Mouse (Mus musculus): ENCODE measurements around the gene Rc3h1. TPM values are rescaled to one million over a fixed set of nuclear protein-coding genes. Genes with fewer than 3 reads are reported as not detected.
A peak's percentile ranks its signal among the peaks of the same experiment; 100 is the strongest.

The Rc3h1 gene
- polyA plus RNA-seq, 1 experiment from 2014 or later: 5.9 TPM

DNA sequence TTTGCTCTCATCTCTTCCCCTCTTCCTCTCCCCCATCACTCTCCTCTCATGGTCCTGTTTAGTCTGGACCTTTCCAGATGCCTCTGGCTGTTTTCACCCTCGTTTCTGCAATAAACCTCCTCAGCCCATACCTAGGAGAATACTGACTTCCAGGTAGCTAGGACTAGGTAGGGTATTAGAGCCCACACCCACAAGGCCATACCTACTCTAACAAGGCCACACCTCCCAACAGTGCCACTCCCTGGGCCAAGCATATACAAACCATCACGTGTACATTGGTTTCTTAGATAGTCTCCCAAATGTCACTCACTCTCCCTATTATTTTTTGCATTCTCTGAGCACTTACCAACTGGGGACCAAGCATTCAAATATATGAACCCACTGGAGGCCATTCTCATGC lies 21.2 kb upstream of the Rc3h1 start:
- H3K4me3 ChIP-seq: no peak overlapping the region
- no peaks in the 10 kb centered on the region for H3K4me1 ChIP-seq (replicated peaks)
- no peak overlapping the region for H3K4me2 ChIP-seq
- no peak overlapping the region for H3K9ac ChIP-seq
- no peaks in the 10 kb centered on the region for H3K36me3 ChIP-seq
- no peaks in the 10 kb centered on the region for H3K9me3 ChIP-seq (replicated peaks)
- WGBS: 47% methylated on average over 2 of the region's 2 CpGs
- H3K27me3 ChIP-seq: no peaks in the 10 kb centered on the region
- no peak overlapping the region for H3K27ac ChIP-seq
- no peak for ATAC-seq (replicated peaks; ENCODE audit: insufficient number of reproducible peaks, insufficient read depth, low FRiP score, low read depth)

GRCm38 (mm10) chr1:160899701-160900100 lies 6.5 kb upstream of the Rc3h1 start:
- Histone ChIP-seq H3K4me1 (replicated peaks) (peaks cover 11% of the 10 kb centered on the region), H3K9ac (no peak overlapping the region), H3K27ac (peak overlapping the region; percentile 63), H3K36me3 (no peaks in the 10 kb centered on the region), H3K9me3 (replicated peaks) (no peaks in the 10 kb centered on the region), H3K27me3 (no peaks in the 10 kb centered on the region), H3K4me3 (no peak overlapping the region), H3K4me2 (peak overlapping the region; percentile 17; the same call in 1 of the 2 replicates)
- 23% methylated on average over 10 of the region's 10 CpGs for WGBS
- ATAC-seq (replicated peaks; ENCODE audit: insufficient number of reproducible peaks, insufficient read depth, low FRiP score, low read depth): 0 out of 2 replicates have a peak, but pooled peaks have one; percentile 69

GRCm38 (mm10) chr1:160904047-160904446 lies 2.2 kb upstream of the Rc3h1 start:
- Histone ChIP-seq H3K36me3 (no peaks in the 10 kb centered on the region), H3K4me2 (no peak overlapping the region), H3K4me1 (replicated peaks) (peaks cover 24% of the 10 kb centered on the region), H3K4me3 (no peak overlapping the region), H3K27me3 (no peaks in the 10 kb centered on the region), H3K9ac (no peak overlapping the region), H3K9me3 (replicated peaks) (no peaks in the 10 kb centered on the region), H3K27ac (peak overlapping the region; percentile 24)
- WGBS: 14% methylated on average over 4 of the region's 4 CpGs
- ATAC-seq (replicated peaks; ENCODE audit: insufficient number of reproducible peaks, insufficient read depth, low FRiP score, low read depth): no peak

- no peaks in the 10 kb centered on the region for H3K36me3 ChIP-seq
- H3K9ac ChIP-seq: peak overlapping the region; percentile 98
- peak overlapping the region; percentile 100 for H3K4me3 ChIP-seq
- peak overlapping the region; percentile 74 for H3K4me2 ChIP-seq
- peak overlapping the region; percentile 97 for H3K27ac ChIP-seq
- under 1% methylated on average over 67 of the region's 67 CpGs for WGBS
- H3K4me1 ChIP-seq (replicated peaks): peaks cover 27% of the 10 kb centered on the region
- no peaks in the 10 kb centered on the region for H3K9me3 ChIP-seq (replicated peaks)
- ATAC-seq (replicated peaks; ENCODE audit: insufficient number of reproducible peaks, insufficient read depth, low FRiP score, low read depth): peak; percentile 64
- H3K27me3 ChIP-seq: no peaks in the 10 kb centered on the region
Observed at GRCm38 (mm10) chr1:160906558-160907481, 602 bp downstream of the Rc3h1 start.

- no peak for ATAC-seq (replicated peaks; ENCODE audit: insufficient number of reproducible peaks, insufficient read depth, low FRiP score, low read depth)
- no peak overlapping the region for H3K4me3 ChIP-seq
Observed at GRCm38 (mm10) chr1:160910176-160910575, 4.0 kb downstream of the Rc3h1 start.

GRCm38 (mm10) chr1:160910812-160911211 lies 4.6 kb downstream of the Rc3h1 start:
- no peaks in the 10 kb centered on the region for H3K27me3 ChIP-seq
- no peak overlapping the region for H3K9ac ChIP-seq
- no peak overlapping the region for H3K27ac ChIP-seq
- ATAC-seq (replicated peaks; ENCODE audit: insufficient number of reproducible peaks, insufficient read depth, low FRiP score, low read depth): no peak
- H3K4me2 ChIP-seq: no peak overlapping the region
- no peaks in the 10 kb centered on the region for H3K9me3 ChIP-seq (replicated peaks)
- peaks cover 19% of the 10 kb centered on the region for H3K4me1 ChIP-seq (replicated peaks)
- WGBS: 78% methylated on average over 1 of the region's 1 CpGs
- no peak overlapping the region for H3K4me3 ChIP-seq
- no peaks in the 10 kb centered on the region for H3K36me3 ChIP-seq

More at GRCm38 (mm10) chr1:160910176-160910575, 4.0 kb downstream of the Rc3h1 start:
- no peak overlapping the region for H3K9ac ChIP-seq
- H3K27me3 ChIP-seq: no peaks in the 10 kb centered on the region
- H3K36me3 ChIP-seq: no peaks in the 10 kb centered on the region
- no peak overlapping the region for H3K4me2 ChIP-seq
- H3K27ac ChIP-seq: no peak overlapping the region
- H3K4me1 ChIP-seq (replicated peaks): peaks cover 19% of the 10 kb centered on the region
- 81% methylated on average over 1 of the region's 1 CpGs for WGBS
- no peaks in the 10 kb centered on the region for H3K9me3 ChIP-seq (replicated peaks)

DNA sequence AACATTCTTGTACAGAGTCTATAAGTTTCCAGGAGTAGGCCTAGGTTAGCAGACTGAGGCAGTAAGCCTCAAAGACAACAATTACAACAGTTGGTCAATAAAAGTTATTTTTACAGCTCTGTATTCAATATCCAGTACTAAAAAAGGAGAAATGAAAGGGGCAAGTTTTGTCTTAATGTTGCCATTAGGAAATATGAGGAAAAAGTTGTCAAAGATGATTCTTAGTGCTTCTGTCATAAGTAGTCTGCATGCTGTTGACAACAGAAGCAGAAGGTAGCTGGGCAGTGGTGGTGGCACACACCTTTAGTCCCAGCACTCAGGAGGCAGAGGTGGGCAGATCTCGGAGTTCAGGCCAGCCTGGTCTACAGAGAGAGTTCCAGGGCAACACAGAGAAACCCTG lies 13.2 kb downstream of the Rc3h1 start:
- peaks cover 17% of the 10 kb centered on the region for H3K4me1 ChIP-seq (replicated peaks)
- H3K9ac ChIP-seq: no peak overlapping the region
- no peak overlapping the region for H3K27ac ChIP-seq
- 96% methylated on average over 1 of the region's 1 CpGs for WGBS
- H3K4me3 ChIP-seq: no peak overlapping the region
- H3K4me2 ChIP-seq: no peak overlapping the region
- no peaks in the 10 kb centered on the region for H3K36me3 ChIP-seq
- no peak for ATAC-seq (replicated peaks; ENCODE audit: insufficient number of reproducible peaks, insufficient read depth, low FRiP score, low read depth)
- H3K9me3 ChIP-seq (replicated peaks): no peaks in the 10 kb centered on the region
- no peaks in the 10 kb centered on the region for H3K27me3 ChIP-seq

DNA sequence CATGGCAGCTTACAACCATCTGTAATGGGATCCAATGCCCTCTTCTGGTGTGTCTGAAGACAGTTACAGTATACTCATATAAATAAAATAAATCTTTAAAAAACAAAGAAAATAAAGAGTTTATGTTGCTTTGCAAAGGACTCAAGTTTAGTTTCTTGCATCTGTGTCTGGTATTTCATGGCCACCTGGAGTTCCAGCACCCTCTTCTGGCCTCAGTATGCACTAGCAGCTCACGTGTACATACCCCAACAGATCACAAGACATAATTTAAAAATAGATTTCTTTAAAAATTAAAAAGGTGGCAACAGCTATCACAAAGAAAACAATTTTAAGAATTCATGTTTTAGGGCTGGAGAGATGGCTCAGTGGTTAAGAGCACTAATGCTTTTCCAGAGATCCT lies 15.7 kb downstream of the Rc3h1 start:
- H3K27ac ChIP-seq: no peak overlapping the region
- H3K9me3 ChIP-seq (replicated peaks): no peaks in the 10 kb centered on the region
- H3K36me3 ChIP-seq: no peaks in the 10 kb centered on the region
- peaks cover 17% of the 10 kb centered on the region for H3K4me1 ChIP-seq (replicated peaks)
- H3K27me3 ChIP-seq: no peaks in the 10 kb centered on the region
- WGBS: 94% methylated on average over 1 of the region's 1 CpGs
- H3K9ac ChIP-seq: no peak overlapping the region
- no peak overlapping the region for H3K4me3 ChIP-seq
- no peak overlapping the region for H3K4me2 ChIP-seq
- ATAC-seq (replicated peaks; ENCODE audit: insufficient number of reproducible peaks, insufficient read depth, low FRiP score, low read depth): no peak

- ATAC-seq (replicated peaks; ENCODE audit: insufficient number of reproducible peaks, insufficient read depth, low FRiP score, low read depth): no peak
- H3K4me1 ChIP-seq (replicated peaks): peaks cover 11% of the 10 kb centered on the region
- H3K36me3 ChIP-seq: peaks cover 14% of the 10 kb centered on the region
- H3K27ac ChIP-seq: no peak overlapping the region
- no peak overlapping the region for H3K9ac ChIP-seq
- no peak overlapping the region for H3K4me2 ChIP-seq
- H3K9me3 ChIP-seq (replicated peaks): no peaks in the 10 kb centered on the region
- no peaks in the 10 kb centered on the region for H3K27me3 ChIP-seq
- no peak overlapping the region for H3K4me3 ChIP-seq
Observed at GRCm38 (mm10) chr1:160931320-160931719, 25.1 kb downstream of the Rc3h1 start.

DNA sequence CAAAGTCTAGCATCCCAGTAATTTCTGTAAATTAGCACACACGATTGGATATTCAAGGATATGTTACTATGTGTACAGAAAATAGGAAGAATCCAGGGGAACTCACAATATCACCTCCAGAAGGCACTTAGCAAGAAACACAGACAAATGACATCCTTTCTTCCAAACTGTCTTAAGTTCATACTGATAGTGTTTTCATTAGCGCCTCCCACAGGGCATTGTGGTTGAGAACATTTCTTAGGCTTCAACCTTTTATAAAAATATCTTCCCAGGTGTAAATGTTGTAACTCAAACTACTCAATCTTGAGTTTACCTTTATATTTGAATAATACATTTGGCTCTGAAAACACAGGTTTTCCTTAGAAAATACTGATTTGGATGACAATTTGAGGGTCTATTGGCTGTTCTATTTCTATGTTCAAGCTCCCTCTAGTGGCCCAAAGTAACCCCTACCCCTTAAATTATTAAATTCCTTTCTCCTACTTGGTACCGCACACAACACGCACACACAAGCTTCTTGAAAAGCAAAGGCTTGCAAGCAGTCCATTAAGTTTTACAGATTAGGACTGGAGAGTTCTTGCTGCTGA lies 27.8 kb downstream of the Rc3h1 start:
- peaks cover 22% of the 10 kb centered on the region for H3K36me3 ChIP-seq
- H3K4me3 ChIP-seq: no peak overlapping the region
- H3K9ac ChIP-seq: no peak overlapping the region
- no peak overlapping the region for H3K27ac ChIP-seq
- no peaks in the 10 kb centered on the region for H3K27me3 ChIP-seq
- no peak for ATAC-seq (replicated peaks; ENCODE audit: insufficient number of reproducible peaks, insufficient read depth, low FRiP score, low read depth)
- WGBS: 67% methylated on average over 4 of the region's 4 CpGs
- H3K4me2 ChIP-seq: no peak overlapping the region
- no peaks in the 10 kb centered on the region for H3K9me3 ChIP-seq (replicated peaks)
- H3K4me1 ChIP-seq (replicated peaks): 0 out of 2 replicates have a peak, but pooled peaks cover 2% of the 10 kb centered on the region

DNA sequence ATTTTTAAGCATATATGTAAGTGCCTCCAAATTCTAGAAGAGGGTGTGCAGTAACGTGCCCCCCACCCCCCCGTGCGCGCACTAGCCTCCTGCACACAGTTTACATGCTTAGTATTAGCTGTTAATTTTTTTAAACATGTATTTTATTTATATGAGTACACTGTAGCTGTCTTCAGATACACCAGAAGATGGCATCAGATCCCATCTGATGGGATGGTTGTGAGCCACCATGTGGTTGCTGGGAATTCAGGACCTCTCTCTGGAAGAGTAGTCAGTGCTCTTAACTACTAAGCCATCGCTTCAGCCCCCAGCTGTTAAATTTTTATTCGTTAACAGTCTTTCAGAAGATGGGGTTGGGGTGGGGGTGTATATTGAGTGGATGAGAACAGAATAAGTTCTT lies 29.3 kb downstream of the Rc3h1 start:
- no peaks in the 10 kb centered on the region for H3K27me3 ChIP-seq
- 94% methylated on average over 6 of the region's 6 CpGs for WGBS
- H3K9me3 ChIP-seq (replicated peaks): no peaks in the 10 kb centered on the region
- H3K9ac ChIP-seq: no peak overlapping the region
- peaks cover 24% of the 10 kb centered on the region for H3K36me3 ChIP-seq
- H3K4me2 ChIP-seq: no peak overlapping the region
- no peak overlapping the region for H3K27ac ChIP-seq
- no peak for ATAC-seq (replicated peaks; ENCODE audit: insufficient number of reproducible peaks, insufficient read depth, low FRiP score, low read depth)
- 0 out of 2 replicates have a peak, but pooled peaks cover 2% of the 10 kb centered on the region for H3K4me1 ChIP-seq (replicated peaks)
- H3K4me3 ChIP-seq: no peak overlapping the region

All from heart, embryonic 15.5 days (tissue).